Mouse (Mus musculus) limb, embryonic 13.5 days (tissue): ENCODE measurements around the gene Shd. TPM values are rescaled to one million over a fixed set of nuclear protein-coding genes. Genes with fewer than 3 reads are reported as not detected.

Source experiments
- ATAC-seq: fragments of 200-750 bp; cut with Nextera tagmentation; 2 replicates; pipeline ENCODE4 v1.8.0; 2017; ENCODE audit warnings: low read depth, moderate number of reproducible peaks, moderate TSS enrichment; ENCODE audit not compliant: low FRiP score
- H3K27ac ChIP-seq: fragments of 300-500 bp; sonication (generic); 2 replicates; pipeline ENCODE4 v1.5.1; 2015; ENCODE audit warnings: inconsistent platforms, mild to moderate bottlenecking, moderate library complexity
- H3K27me3 ChIP-seq: fragments of 300-500 bp; sonication (generic); 2 replicates; pipeline ENCODE4 v1.6.1; 2015; ENCODE audit warnings: mild to moderate bottlenecking, inconsistent platforms
- H3K36me3 ChIP-seq: fragments of 300-500 bp; sonication (generic); 2 replicates; pipeline ENCODE4 v1.6.1; 2015; ENCODE audit warnings: inconsistent platforms, mild to moderate bottlenecking, moderate library complexity
- H3K4me1 ChIP-seq: fragments of 300-500 bp; sonication (generic); 2 replicates; pipeline ENCODE4 v1.6.1; 2015; ENCODE audit warnings: inconsistent platforms
- H3K4me2 ChIP-seq: fragments of 300-500 bp; sonication (generic); replicated peaks from 2 replicates; pipeline ENCODE4 v1.6.1; 2015; ENCODE audit warnings: inconsistent platforms, mild to moderate bottlenecking, moderate library complexity
- H3K4me3 ChIP-seq: fragments of 300-500 bp; sonication (generic); 2 replicates; pipeline ENCODE4 v1.5.1; 2015; ENCODE audit warnings: moderate library complexity, mild to moderate bottlenecking, inconsistent platforms
- H3K9ac ChIP-seq: fragments of 300-500 bp; sonication (generic); 2 replicates; pipeline ENCODE4 v1.6.1; 2015; ENCODE audit warnings: mild to moderate bottlenecking, inconsistent platforms
- H3K9me3 ChIP-seq: fragments of 300-500 bp; sonication (generic); 2 replicates; pipeline ENCODE4 v1.6.1; 2016; ENCODE audit warnings: inconsistent platforms
- WGBS: fragments of 180-500 bp; shearing (Covaris S2); methylation state at CpG from one replicate; pipeline ENCODE4 v1.1.7; 2015; 5-methylcytosine and 5-hydroxymethylcytosine counted together
- polyA plus RNA-seq: library from polyadenylated mRNA; unstranded; fragments of >200 nt; fragmentation: Nextera tagmentation; extraction: Ambion mirVana; gene quantifications from 2 replicates; pipeline ENCODE4 v1.2.1, GENCODE M21; 2015

Gene Shd
- polyA plus RNA-seq, 1 experiment from 2014 or later, result 50.4 TPM

- Histone ChIP-seq H3K4me3 (no peak overlapping the region), H3K9me3 (no peaks in the 10 kb centered on the region), H3K4me1 (peaks cover 10% of the 10 kb centered on the region; the same call in 1 of the 2 replicates), H3K27ac (no peak overlapping the region), H3K27me3 (peaks cover 43% of the 10 kb centered on the region), H3K36me3 (no peaks in the 10 kb centered on the region), H3K9ac (no peak overlapping the region), H3K4me2 (no peak overlapping the region)
- ATAC-seq, result no peak
These were observed 18.2 kb upstream of the Shd start for GRCm38 (mm10) chr17:55952041-55952440.

- Histone ChIP-seq H3K9ac (no peak within 1 kb of the TSS), H3K4me3 (no peak within 1 kb of the TSS), H3K27me3 (peaks cover 43% of the 10 kb centered on the region), H3K9me3 (no peaks in the 10 kb centered on the region), H3K4me2 (no peak within 1 kb of the TSS), H3K36me3 (no peaks in the 10 kb centered on the region), H3K27ac (no peak within 1 kb of the TSS), H3K4me1 (peaks cover 14% of the 10 kb centered on the region)
- ATAC-seq, result no peak
- WGBS, result 75% methylated on average over 6 of the region's 6 CpGs
These were observed 17.7 kb upstream of the Shd start, which contains the start of gene Ebi3 for GRCm38 (mm10) chr17:55952447-55953027. Gene Ebi3, plus strand, starts transcription at chr17:55952640.

- Histone ChIP-seq H3K9ac (no peak overlapping the region), H3K4me3 (no peak overlapping the region), H3K27me3 (peaks cover 43% of the 10 kb centered on the region), H3K4me1 (peaks cover 23% of the 10 kb centered on the region), H3K9me3 (no peaks in the 10 kb centered on the region), H3K27ac (no peak overlapping the region), H3K36me3 (no peaks in the 10 kb centered on the region), H3K4me2 (no peak overlapping the region)
- no peak for ATAC-seq
- 69% methylated on average over 6 of the region's 6 CpGs for WGBS
These were observed 16.5 kb upstream of the Shd start for GRCm38 (mm10) chr17:55953751-55954150.

- ATAC-seq, result no peak
- no peak overlapping the region for H3K27ac ChIP-seq
- H3K27me3 ChIP-seq, result peaks cover 43% of the 10 kb centered on the region
- H3K4me2 ChIP-seq, result no peak overlapping the region
- no peak overlapping the region for H3K9ac ChIP-seq
- no peak overlapping the region for H3K4me3 ChIP-seq
- WGBS, result 37% methylated on average over 16 of the region's 16 CpGs
- H3K4me1 ChIP-seq, result peaks cover 23% of the 10 kb centered on the region
- no peaks in the 10 kb centered on the region for H3K9me3 ChIP-seq
- H3K36me3 ChIP-seq, result no peaks in the 10 kb centered on the region
These were observed 16.0 kb upstream of the Shd start for GRCm38 (mm10) chr17:55954229-55954628.

GRCm38 (mm10) chr17:55956129-55956528 lies 14.1 kb upstream of the Shd start:
- H3K36me3 ChIP-seq, result peaks cover 6% of the 10 kb centered on the region
- H3K9me3 ChIP-seq, result no peaks in the 10 kb centered on the region
- H3K27ac ChIP-seq, result no peak overlapping the region
- peak overlapping the region; percentile 80 for H3K4me2 ChIP-seq
- peaks cover 34% of the 10 kb centered on the region for H3K27me3 ChIP-seq
- H3K4me3 ChIP-seq, result peak overlapping the region; percentile 51
- ATAC-seq, result no peak
- peaks cover 29% of the 10 kb centered on the region for H3K4me1 ChIP-seq
- WGBS, result 1% methylated on average over 26 of the region's 26 CpGs
- peak overlapping the region; percentile 62 for H3K9ac ChIP-seq

GRCm38 (mm10) chr17:55956591-55956990 lies 13.7 kb upstream of the Shd start:
- Histone ChIP-seq H3K4me2 (peak overlapping the region; percentile 80), H3K9ac (peak overlapping the region; percentile 62; the same call in 1 of the 2 replicates), H3K27ac (no peak overlapping the region), H3K9me3 (no peaks in the 10 kb centered on the region), H3K36me3 (peaks cover 10% of the 10 kb centered on the region), H3K4me1 (peaks cover 29% of the 10 kb centered on the region), H3K4me3 (peak overlapping the region; percentile 51), H3K27me3 (peaks cover 32% of the 10 kb centered on the region)
- no peak for ATAC-seq
- 34% methylated on average over 6 of the region's 6 CpGs for WGBS

- 13% methylated on average over 9 of the region's 9 CpGs for WGBS
- Histone ChIP-seq H3K9me3 (no peaks in the 10 kb centered on the region), H3K9ac (peak overlapping the region; percentile 4; the same call in 1 of the 2 replicates), H3K27ac (no peak overlapping the region), H3K4me3 (no peak overlapping the region), H3K4me1 (peaks cover 29% of the 10 kb centered on the region), H3K4me2 (peak overlapping the region; percentile 80; the same call in 1 of the 2 replicates), H3K27me3 (peaks cover 30% of the 10 kb centered on the region), H3K36me3 (peaks cover 16% of the 10 kb centered on the region)
- ATAC-seq, result no peak
These were observed 13.1 kb upstream of the Shd start for GRCm38 (mm10) chr17:55957168-55957567.

GRCm38 (mm10) chr17:55957726-55958583 lies 12.3 kb upstream of the Shd start:
- no peak for ATAC-seq
- no peaks in the 10 kb centered on the region for H3K9me3 ChIP-seq
- peak overlapping the region; percentile 70 for H3K9ac ChIP-seq
- peak overlapping the region; percentile 65; the same call in 1 of the 2 replicates for H3K27ac ChIP-seq
- H3K4me1 ChIP-seq, result peaks cover 29% of the 10 kb centered on the region
- peaks cover 23% of the 10 kb centered on the region for H3K27me3 ChIP-seq
- H3K36me3 ChIP-seq, result peaks cover 20% of the 10 kb centered on the region
- peak overlapping the region; percentile 78 for H3K4me2 ChIP-seq
- WGBS, result 80% methylated on average over 13 of the region's 13 CpGs
- H3K4me3 ChIP-seq, result peak overlapping the region; percentile 51

- WGBS, result 33% methylated on average over 2 of the region's 2 CpGs
- Histone ChIP-seq H3K4me1 (peaks cover 29% of the 10 kb centered on the region), H3K9ac (peak overlapping the region; percentile 70), H3K4me2 (peak overlapping the region; percentile 78), H3K27me3 (peaks cover 22% of the 10 kb centered on the region), H3K27ac (peak overlapping the region; percentile 65; the same call in 1 of the 2 replicates), H3K9me3 (no peaks in the 10 kb centered on the region), H3K36me3 (peaks cover 26% of the 10 kb centered on the region), H3K4me3 (peak overlapping the region; percentile 51)
- no peak for ATAC-seq
These were observed 11.7 kb upstream of the Shd start for GRCm38 (mm10) chr17:55958584-55958886.

- Histone ChIP-seq H3K4me3 (peak within 1 kb of the TSS; percentile 51), H3K4me1 (peaks cover 29% of the 10 kb centered on the region), H3K27ac (peak within 1 kb of the TSS; percentile 90), H3K4me2 (peak within 1 kb of the TSS; percentile 78), H3K27me3 (peaks cover 17% of the 10 kb centered on the region), H3K36me3 (peaks cover 31% of the 10 kb centered on the region), H3K9me3 (no peaks in the 10 kb centered on the region), H3K9ac (peak within 1 kb of the TSS; percentile 70)
- ATAC-seq, result peak; percentile 93
- WGBS, result under 1% methylated on average over 45 of the region's 46 CpGs
These were observed 11.1 kb upstream of the Shd start, which contains the start of gene Yju2 for GRCm38 (mm10) chr17:55958918-55959728. Gene Yju2, plus strand, starts transcription at chr17:55959099.

GRCm38 (mm10) chr17:55959946-55960740 lies 10.1 kb upstream of the Shd start:
- Histone ChIP-seq H3K27ac (peak overlapping the region; percentile 90; the same call in 1 of the 2 replicates), H3K4me2 (peak overlapping the region; percentile 78), H3K36me3 (peaks cover 41% of the 10 kb centered on the region), H3K4me3 (peak overlapping the region; percentile 51), H3K27me3 (peaks cover 6% of the 10 kb centered on the region), H3K9me3 (no peaks in the 10 kb centered on the region), H3K4me1 (peaks cover 29% of the 10 kb centered on the region), H3K9ac (peak overlapping the region; percentile 58)
- 76% methylated on average over 10 of the region's 10 CpGs for WGBS
- no peak for ATAC-seq
